Mouse (Mus musculus) gastrocnemius, adult 8-10 months (tissue): ENCODE measurements around the gene Asap3. TPM values are rescaled to one million over a fixed set of nuclear protein-coding genes. Genes with fewer than 3 reads are reported as not detected.

Source experiments
- DNase-seq, 2 experiments: peaks; one replicate each; pipeline ENCODE4 v3.0.0; 2022; ENCODE audit warnings: low spot score in 2 of 2
- total RNA-seq, 4 experiments: library from RNA; stranded (reverse); gene quantifications; 2 replicates each; pipeline ENCODE4 v1.2.4; 2022

Asap3 gene
- total RNA-seq, 4 experiments from 2014 or later: 0.92 to 1.3 (median 1.1) TPM

DNA sequence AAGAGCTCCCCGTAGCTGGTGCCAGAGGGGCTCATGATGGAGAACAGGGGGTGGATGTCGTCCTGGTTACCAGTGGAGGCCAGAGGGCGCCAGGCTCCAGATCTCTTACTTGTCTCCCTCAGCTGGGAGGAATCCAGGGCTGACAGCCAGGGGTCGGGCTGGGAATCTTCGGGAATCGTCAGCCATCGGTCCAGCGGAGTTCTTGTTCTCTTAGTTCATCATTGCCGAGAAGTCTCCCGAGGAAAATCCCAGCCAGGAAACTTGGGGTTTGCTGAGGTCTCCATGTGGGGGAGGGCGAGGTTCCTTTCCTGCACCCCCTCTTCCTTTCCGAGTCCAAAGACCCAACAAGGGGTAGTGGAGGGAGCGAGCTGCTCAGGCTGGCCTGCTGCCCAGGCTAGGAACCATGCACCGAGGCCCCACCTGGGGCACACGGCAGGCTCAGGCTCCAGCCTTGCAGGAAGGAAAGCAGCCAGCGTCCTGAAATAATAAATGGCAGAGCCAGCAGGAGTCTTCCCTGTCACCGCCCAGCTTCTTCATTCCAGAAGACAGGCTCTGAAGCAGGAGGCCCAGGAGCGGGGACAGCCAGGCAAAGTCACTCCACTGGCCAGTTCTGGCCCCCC lies 12.5 kb downstream of the Asap3 start:
- DNase-seq: peak; percentile 85 to 90

DNA sequence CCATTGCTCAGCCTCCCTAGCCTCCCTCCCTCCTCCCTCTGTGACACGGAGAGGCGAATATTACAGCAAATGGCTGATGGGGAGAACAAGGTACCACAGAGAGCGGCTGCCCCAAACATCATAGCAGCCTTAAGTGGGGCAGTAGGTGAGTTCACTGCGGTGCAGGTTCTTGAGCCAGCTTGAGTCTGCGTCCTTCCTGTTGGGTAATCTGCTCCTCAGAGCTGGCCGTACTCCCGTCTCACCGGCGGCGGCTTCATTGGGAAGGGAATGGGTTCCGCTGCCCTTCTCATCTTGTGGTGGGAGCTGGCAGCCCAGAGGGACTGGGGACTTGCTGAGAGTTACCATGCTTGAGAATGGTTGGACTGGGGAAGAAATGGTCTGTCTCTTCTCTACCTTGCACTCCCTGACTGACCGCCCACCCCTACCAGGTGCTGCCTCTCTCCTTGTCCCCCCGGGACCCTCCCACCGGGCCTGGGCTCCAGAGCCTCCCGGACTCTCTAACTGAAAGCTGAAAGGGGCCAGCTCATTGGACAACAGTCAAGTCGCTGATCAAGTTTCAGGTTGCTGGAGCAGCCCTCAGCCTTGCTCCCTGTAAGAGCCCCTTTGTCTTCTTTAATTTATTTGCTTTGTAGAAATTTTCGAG lies 14.1 kb downstream of the Asap3 start:
- DNase-seq: no peak

DNA sequence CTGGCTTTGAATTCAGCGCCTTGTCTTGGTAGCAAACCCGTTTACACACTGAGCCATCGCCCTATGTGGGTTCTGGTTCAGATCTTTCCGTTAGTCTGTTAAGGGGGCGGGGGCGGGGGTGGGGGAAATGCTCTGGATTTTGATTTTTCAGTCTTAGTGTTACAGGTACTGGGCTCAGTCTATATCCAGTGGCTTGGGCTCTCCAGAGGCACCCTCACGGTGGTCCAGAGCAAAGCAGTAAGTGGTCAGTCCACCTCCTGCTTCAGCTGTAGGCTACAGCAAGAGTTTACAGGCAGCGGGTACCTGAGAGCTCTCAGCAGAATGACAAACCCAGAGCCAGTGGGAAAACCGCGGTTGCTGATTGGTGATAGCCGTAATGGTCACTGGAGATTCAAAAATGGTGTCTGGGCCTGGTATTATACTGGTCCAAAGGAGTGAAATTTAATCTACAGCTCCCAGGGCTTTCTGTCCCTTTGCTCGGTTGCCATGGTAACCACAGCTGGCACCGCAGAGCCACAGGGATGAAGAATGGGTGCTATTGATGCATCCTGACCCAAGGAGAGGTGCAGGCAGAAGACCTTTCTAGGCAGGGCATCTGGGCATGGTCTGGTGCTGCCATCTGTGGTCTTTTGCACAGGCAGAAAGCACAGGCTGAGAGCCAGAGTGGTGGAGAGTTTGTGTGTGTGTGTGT lies 17.5 kb downstream of the Asap3 start:
- no peak for DNase-seq

- DNase-seq: no peak
Measured at GRCm38 (mm10) chr4:136224240-136224559, 18.0 kb downstream of the Asap3 start.

DNA sequence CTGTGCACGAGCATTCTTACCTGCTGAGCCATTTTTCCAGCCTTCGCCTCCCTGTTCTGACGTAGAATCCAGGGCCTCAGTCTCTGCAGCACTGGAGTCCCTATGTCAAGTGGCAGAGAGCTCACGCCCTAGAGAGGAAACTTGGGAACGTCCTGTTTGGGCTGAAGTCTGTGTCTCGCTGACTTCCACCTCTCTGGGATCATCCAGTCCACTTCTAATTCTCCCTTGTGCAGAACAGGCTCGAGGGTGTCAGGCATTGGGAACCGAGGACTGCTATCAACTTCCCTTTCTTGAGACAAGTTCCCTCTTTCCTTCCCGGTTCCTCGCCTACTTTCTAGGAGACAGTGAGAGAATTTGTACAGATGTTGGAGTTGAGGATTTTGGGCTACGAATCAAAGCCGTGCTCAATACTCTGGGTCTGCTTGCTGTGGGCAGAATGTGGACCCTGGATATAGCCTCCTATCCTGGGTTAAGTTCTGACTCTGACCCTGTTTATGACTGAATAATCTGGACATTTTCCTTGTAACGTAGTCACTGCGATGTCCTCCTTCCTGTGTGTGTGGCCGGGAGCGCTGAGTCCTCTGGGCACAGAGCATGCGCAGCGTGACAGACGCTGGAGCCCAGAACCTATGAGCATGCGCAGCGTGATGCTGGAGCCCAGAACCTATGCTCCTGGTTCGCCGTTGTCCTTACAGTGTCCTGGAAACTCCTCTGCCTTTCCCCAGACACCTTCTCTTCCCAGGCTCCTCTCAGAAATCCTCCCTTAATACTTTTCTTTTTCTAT lies 18.7 kb downstream of the Asap3 start:
- no peak for DNase-seq

DNA sequence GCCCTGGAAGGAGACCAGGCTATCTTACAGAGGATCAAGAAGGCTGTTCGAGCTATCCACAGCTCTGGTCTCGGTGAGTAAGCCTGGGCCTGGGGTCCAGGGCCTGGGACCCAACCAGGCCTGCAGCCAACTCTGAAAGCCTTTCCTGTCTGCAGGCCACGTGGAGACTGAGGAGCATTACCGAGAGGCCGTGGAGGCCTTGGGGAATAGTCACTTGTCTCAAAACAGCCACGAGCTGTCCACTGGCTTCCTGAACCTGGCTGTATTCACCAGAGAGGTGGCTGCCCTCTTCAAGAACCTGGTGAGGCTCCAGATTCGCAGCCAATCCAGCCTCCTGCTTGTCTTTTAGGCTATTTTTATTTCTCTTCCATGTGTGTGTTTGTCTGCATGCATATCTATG lies 21.2 kb downstream of the Asap3 start:
- no peak for DNase-seq

DNA sequence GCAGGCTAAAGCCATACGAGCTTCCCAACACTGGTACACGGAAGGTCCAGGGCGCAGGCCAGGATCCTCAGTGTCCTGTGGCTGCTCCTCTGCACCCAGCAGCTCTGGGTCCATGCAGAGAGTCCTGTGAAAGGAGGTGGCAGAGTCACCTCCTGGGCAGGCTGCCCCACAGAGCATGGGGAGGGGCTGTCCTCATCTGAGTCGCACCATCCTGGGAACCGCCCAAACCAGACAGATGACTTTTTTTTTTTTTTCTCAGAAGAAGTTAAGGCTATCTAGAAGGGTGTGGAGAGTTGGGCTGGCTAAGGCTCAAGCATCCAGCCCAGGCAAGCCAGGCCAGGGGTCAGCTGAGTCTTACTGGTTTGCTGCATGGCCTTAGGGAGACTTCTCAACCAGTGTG lies 22.5 kb downstream of the Asap3 start:
- DNase-seq: no peak

- no peak for DNase-seq
Measured at GRCm38 (mm10) chr4:136238669-136239068, 32.5 kb downstream of the Asap3 start.

- no peak for DNase-seq
Measured at GRCm38 (mm10) chr4:136239111-136239510, 32.9 kb downstream of the Asap3 start.

- DNase-seq: peak; percentile 80 to 84
Measured at GRCm38 (mm10) chr4:136239622-136240021, 33.5 kb downstream of the Asap3 start.

DNA sequence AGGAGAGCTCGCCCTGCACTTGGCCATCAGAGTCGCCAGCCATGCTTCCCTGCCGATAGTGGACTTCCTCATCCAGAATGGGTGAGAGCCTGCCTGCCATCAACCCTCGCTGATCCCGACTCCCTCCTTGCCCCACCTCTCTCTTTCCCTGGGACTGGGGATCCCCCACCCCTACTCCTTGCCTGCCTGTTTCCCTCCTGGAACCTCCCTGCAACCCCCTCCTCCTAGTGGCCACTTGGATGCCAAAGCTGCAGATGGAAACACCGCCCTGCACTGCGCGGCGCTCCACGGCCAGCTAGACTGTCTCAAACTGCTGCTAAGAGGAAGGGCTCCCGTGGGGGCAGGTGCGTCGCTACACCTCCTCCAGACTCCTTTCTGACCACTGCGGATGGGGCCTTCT lies 34.0 kb downstream of the Asap3 start:
- no peak for DNase-seq

- DNase-seq: no peak
Measured at GRCm38 (mm10) chr4:136240955-136241354, 34.8 kb downstream of the Asap3 start.

- no peak for DNase-seq
Measured at GRCm38 (mm10) chr4:136242065-136242703, 36.0 kb downstream of the Asap3 start.

DNA sequence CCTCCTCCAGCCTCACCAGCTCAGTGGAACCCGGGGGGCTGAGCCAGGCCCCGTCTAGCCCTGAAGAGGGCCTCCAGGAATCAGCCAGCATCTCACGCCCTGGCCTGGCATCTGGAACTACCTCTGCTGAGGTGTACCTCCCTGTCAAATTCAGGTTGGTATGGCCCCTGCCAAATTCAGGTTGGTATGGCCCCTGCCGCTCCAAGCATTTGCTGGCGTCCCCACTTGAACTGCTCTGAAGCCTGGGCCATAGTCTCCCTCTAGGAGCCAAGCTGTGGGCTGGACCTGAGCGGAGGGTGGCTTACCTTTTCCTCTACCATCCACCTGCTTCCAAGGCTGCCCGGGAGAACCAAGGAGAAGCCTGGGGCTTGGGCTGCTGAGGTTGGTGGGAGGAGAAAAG lies 36.6 kb downstream of the Asap3 start:
- DNase-seq: no peak

GRCm38 (mm10) chr4:136244208-136244607 lies 38.0 kb downstream of the Asap3 start:
- no peak for DNase-seq

GRCm38 (mm10) chr4:136245681-136246080 lies 39.5 kb downstream of the Asap3 start:
- DNase-seq: no peak

DNA sequence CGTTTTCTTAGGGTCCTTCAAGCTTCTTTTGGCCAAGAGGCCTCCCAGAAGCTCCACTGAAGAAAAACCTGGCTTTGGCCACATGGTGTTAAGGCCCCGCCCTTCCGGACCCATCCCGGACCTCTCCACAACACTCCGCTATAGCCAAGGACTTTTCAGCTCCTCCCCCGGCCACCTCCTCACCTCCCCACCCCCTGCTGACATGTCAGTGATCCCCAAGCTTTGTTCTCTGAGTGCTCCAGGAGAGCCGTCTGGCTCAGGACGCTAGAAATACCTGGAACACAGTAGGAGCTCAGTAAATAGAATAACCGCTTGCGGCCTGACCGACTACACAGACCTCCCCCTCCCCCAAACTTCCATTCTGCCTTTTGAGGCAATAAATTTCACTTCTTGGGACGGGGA lies 40.4 kb downstream of the Asap3 start:
- DNase-seq: no peak

DNA sequence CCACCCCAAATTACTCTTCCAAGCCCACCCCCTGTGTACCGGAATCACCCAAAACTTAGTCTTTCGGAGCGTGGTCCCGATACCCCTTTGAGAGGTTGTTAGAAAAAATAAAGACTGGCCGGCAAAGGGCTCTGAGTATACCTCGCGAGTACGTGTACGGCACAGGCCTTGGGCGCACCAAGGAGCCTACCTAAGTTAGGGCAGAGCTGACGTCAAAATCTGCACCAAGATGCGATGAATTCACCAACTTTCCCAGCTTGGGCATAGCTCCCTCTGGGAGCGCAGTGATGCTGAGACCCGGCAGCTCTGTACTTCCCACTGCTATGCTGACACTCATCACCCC lies 41.2 kb downstream of the Asap3 start:
- no peak for DNase-seq

GRCm38 (mm10) chr4:136247729-136248463 lies 41.7 kb downstream of the Asap3 start, which contains the start of gene Tcea3:
Gene Tcea3 (plus strand): TSS chr4:136247729.
- peak; percentile 70 to 78 for DNase-seq

DNA sequence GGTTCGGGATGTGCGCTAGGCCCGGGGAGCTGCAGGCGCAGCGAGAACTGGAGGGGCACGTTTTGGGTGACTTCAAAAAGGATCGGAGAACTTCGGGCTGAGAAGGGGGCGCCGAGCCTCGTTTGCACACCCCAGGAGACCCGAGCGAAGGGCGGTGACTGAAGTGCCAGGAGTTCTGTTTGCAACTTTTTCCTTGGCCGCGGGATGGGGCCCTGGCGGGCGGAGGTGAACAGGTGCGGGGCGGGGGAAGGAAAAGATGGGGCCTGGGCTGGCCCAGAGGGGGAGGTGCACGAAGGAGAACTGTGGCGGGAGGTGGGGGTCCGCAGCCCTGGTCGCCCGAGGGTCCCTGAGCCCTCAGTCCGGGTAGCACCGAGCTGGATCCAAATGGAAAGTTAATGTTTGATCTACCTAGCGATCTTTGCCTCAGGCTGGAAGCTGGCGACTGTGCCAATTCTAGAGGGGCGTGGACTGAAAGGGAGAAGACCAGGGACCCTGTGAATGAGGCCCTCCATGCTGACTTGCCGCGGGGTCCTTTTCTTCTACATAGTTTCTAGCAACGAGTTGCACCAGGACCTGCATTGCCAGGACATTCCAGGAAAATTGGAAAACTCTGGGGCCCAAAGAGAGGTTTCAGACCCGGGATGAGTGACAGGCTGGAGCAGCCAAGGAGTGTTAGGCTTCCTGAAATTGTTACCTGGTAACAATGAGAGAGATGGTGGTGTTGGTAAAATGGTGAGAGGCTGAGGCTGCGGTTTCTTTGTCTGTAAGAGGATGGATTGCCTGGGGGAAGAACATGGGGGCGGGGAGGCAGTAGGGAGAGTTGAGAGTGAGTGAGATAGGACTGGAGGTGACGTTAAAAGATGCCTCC lies 42.5 kb downstream of the Asap3 start:
- DNase-seq: peak in 1 of 2 experiments; percentile 56
